Mouse (Mus musculus) lung, postnatal 0 days (tissue): ENCODE results near the gene Stx8.

Source experiments
- CTCF ChIP-seq: IDR thresholded peaks from 2 replicates; pipeline ENCODE4 v1.5.1; 2016; ENCODE audit warnings: antibody characterized with exemption, mild to moderate bottlenecking
- EP300 ChIP-seq: IDR thresholded peaks from 2 replicates; pipeline ENCODE4 v1.6.1; 2016; ENCODE audit warnings: antibody characterized with exemption, mild to moderate bottlenecking, control low read depth

- TF ChIP-seq CTCF, result no peak
- no peak for TF ChIP-seq EP300
Observed at GRCm38 (mm10) chr11:67967831-67968230, 1.8 kb downstream of the Stx8 start.
